Mouse (Mus musculus) heart, postnatal 4 days (tissue): ENCODE results near the gene Slc22a14. TPM values are rescaled to one million over a fixed set of nuclear protein-coding genes. Genes with fewer than 3 reads are reported as not detected.
"Not testable (repeated sequence)": the region's sequence is repeated elsewhere in the genome, so short reads cannot be mapped to it uniquely, and the experiment has no call there.

Source experiments
- DNase-seq: peaks from one replicate; pipeline ENCODE4 v3.0.0; 2021
- total RNA-seq, 2 experiments: library from RNA; stranded (reverse); gene quantifications; 2 replicates each; pipeline ENCODE4 v1.2.3; 2021

Gene Slc22a14
- total RNA-seq, 2 experiments from 2014 or later: 0.27 TPM; not detected in 1

- no peak for DNase-seq
Measured at GRCm38 (mm10) chr9:119321392-119322229, 43.7 kb downstream of the Slc22a14 start.

- no peak for DNase-seq
Measured at GRCm38 (mm10) chr9:119320946-119321345, 44.4 kb downstream of the Slc22a14 start.

GRCm38 (mm10) chr9:119320446-119320845, 44.9 kb downstream of the Slc22a14 start:
- no peak for DNase-seq

GRCm38 (mm10) chr9:119318891-119319290, 46.5 kb downstream of the Slc22a14 start:
- DNase-seq: no peak

GRCm38 (mm10) chr9:119313096-119313495, 52.3 kb downstream of the Slc22a14 start:
- no peak for DNase-seq

GRCm38 (mm10) chr9:119309067-119309466, 56.3 kb downstream of the Slc22a14 start:
- DNase-seq: no peak

GRCm38 (mm10) chr9:119305863-119306262, 59.5 kb downstream of the Slc22a14 start:
- no peak for DNase-seq

- no peak for DNase-seq
Measured at GRCm38 (mm10) chr9:119298563-119298962, 66.8 kb downstream of the Slc22a14 start.

- DNase-seq: no peak
Measured at GRCm38 (mm10) chr9:119297696-119298095, 67.7 kb downstream of the Slc22a14 start.

- DNase-seq: no peak
Measured at GRCm38 (mm10) chr9:119290791-119291190, 74.6 kb downstream of the Slc22a14 start.

GRCm38 (mm10) chr9:119280894-119281682, 84.3 kb downstream of the Slc22a14 start:
- no peak for DNase-seq

GRCm38 (mm10) chr9:119278031-119278430, 87.3 kb downstream of the Slc22a14 start:
- no peak for DNase-seq

GRCm38 (mm10) chr9:119276321-119276720, 89.0 kb downstream of the Slc22a14 start:
- DNase-seq: peak; percentile 62

- DNase-seq: not testable (repeated sequence)
Measured at GRCm38 (mm10) chr9:119274814-119275213, 90.5 kb downstream of the Slc22a14 start.

GRCm38 (mm10) chr9:119271496-119271895, 93.9 kb downstream of the Slc22a14 start:
- DNase-seq: no peak

GRCm38 (mm10) chr9:119268588-119269145, 96.7 kb downstream of the Slc22a14 start:
- no peak for DNase-seq

GRCm38 (mm10) chr9:119268120-119268519, 97.2 kb downstream of the Slc22a14 start:
- no peak for DNase-seq

GRCm38 (mm10) chr9:119266121-119266395, 99.3 kb downstream of the Slc22a14 start:
- not testable (repeated sequence) for DNase-seq

- DNase-seq: not testable (repeated sequence)
Measured at GRCm38 (mm10) chr9:119265373-119266120, 99.8 kb downstream of the Slc22a14 start.

- no peak for DNase-seq
Measured at GRCm38 (mm10) chr9:119263067-119263466, 102.3 kb downstream of the Slc22a14 start.

GRCm38 (mm10) chr9:119260825-119261224, 104.5 kb downstream of the Slc22a14 start:
- no peak for DNase-seq

GRCm38 (mm10) chr9:119258785-119259184, 106.6 kb downstream of the Slc22a14 start:
- no peak for DNase-seq

GRCm38 (mm10) chr9:119258128-119258527, 107.2 kb downstream of the Slc22a14 start:
- DNase-seq: no peak
